Mouse (Mus musculus) brain, embryonic 14.5 days (tissue): ENCODE measurements at regions not wholly inside any gene's neighbourhood (a gene's known extent, or its start where the extent isn't known, plus 50 kb on each side); places are given as distances from the start of the nearest gene placed in this dataset.

ENCODE experiments used
- DNase-seq: peaks from one replicate; pipeline ENCODE4 v3.0.0-alpha.2; 2011; ENCODE audit warnings: low read depth
- CTCF ChIP-seq: fragments of 200-500 bp; IDR thresholded peaks from 2 replicates; pipeline ENCODE4 v1.5.1; 2012; ENCODE audit warnings: inconsistent platforms, mild to moderate bottlenecking, moderate library complexity, borderline replicate concordance; ENCODE audit not compliant: insufficient read depth, insufficient read length; ENCODE audit errors: extremely low read depth
- POLR2A ChIP-seq: fragments of 200-500 bp; IDR thresholded peaks from 2 replicates; pipeline ENCODE4 v1.6.1; 2012; ENCODE audit warnings: mild to moderate bottlenecking, inconsistent platforms, borderline replicate concordance; ENCODE audit not compliant: poor library complexity, insufficient read depth, insufficient read length, severe bottlenecking; ENCODE audit errors: extremely low read depth

DNA sequence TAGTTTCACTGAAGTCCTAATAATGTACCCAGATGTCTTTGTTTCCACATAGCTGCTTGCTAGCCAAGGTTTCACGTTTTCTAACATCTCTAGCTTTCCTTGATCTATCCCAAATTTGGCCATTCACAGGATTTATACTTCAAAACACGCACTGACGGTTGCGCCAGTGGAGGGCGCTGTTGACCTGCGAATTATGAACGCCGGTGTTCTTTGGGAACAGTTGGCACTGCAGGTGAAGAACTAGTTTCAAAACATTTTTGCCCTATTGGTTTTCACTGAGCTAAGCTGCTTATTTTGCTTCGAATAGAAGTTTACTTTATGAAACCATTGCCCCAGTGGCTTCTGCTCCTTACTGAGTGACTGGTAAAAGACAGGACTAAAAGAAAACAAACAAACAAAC is 76.7 kb upstream of the Slitrk3 start:
- peak; percentile 58 for DNase-seq
- TF ChIP-seq CTCF: peak; percentile 68
- TF ChIP-seq POLR2A: no peak

DNA sequence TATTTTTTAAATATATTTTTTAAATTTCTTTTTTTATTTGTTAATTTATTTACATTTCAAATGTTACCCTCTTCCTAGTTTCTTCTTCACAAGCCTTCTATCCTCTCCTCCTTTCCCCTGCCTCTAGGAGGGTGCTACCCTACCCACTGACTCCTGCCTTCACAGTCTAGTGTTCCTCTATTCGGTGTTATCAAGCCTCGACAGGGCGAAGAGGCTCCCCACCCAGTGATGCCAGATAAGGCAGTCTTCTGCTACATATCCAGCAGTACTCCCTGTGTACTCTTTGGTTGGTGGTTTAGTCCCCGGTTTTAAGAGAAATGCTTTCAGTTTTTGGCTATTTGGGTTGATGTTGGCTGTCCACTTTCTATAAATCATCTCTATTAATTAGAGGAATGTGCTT is 67.5 kb upstream of the Slitrk3 start:
- no peak for DNase-seq
- TF ChIP-seq CTCF (no peak), POLR2A (no peak)

DNA sequence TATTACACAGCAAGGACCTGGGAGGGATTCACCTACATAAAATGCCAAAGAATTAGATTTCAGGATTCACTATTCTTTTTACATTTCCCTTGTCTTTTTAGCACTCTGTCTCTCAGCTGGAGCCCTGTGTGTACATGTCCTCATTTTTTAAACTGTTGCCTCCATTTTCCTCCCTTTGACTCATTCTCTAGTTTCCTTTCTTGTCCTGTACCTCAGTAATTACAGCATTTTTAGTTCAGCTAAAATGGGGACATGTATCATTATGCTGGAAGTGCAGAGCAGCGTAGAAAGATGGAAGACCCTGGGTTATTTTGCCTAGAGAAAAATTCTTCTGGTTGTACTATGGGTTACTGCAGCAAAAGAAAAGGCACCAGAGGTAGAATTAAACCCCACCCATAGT is 51.5 kb upstream of the Slitrk3 start:
- TF ChIP-seq POLR2A: no peak
- TF ChIP-seq CTCF: no peak
- no peak for DNase-seq
